Comparison of ENCODE assay signal across 8 mouse cellular contexts in genomic region chr2:153560664-153561541, GRCm38 (mm10). TPM values are rescaled to one million over a fixed set of nuclear protein-coding genes. Genes with fewer than 3 reads are reported as not detected.
A peak's percentile ranks its signal among the peaks of the same experiment; 100 is the strongest.
DNase-seq lines count a peak whose midpoint lies in the region; ATAC-seq lines count a peak whose summit lies in the region.

No protein-coding gene starts in this region.

- H3K9me3 ChIP-seq in embryonic facial prominence, embryonic 14.5 days (ENCODE audit: control insufficient read depth, low read length), result no peaks in the 10 kb centered on the region
- H3K9me3 ChIP-seq in limb, embryonic 11.5 days (ENCODE audit: control insufficient read depth, low read length), result no peaks in the 10 kb centered on the region
- no peaks in the 10 kb centered on the region for H3K9me3 ChIP-seq in midbrain, embryonic 11.5 days (ENCODE audit: control insufficient read depth, low read length)

- 9% methylated on average over 12 of the region's 21 CpGs for WGBS in embryonic facial prominence, embryonic 14.5 days
- 8% methylated on average over 21 of the region's 21 CpGs for WGBS in limb, embryonic 11.5 days
- WGBS in midbrain, embryonic 11.5 days, result 21% methylated on average over 21 of the region's 21 CpGs

- DNase-seq in spleen, adult 18-20 months, result peak; percentile 51 to 53
- DNase-seq in spleen, adult 12 weeks (ENCODE audit: low spot score), result no peak
- DNase-seq in embryonic facial prominence, embryonic 14.5 days (ENCODE audit: low spot score), result peak; percentile 61
- peak; percentile 32 to 43 for DNase-seq in heart, postnatal 36 days
- peak; percentile 42 for DNase-seq in limb, embryonic 11.5 days (ENCODE audit: low spot score)
- peak; percentile 91 for DNase-seq in midbrain, embryonic 11.5 days (ENCODE audit: low spot score, missing footprints)
- peak; percentile 30 to 36 for DNase-seq in spleen, postnatal 14 days (ENCODE audit: low spot score in 2 of 2)
- DNase-seq in urinary bladder, postnatal 14 days (ENCODE audit: low spot score), result no peak

- no peaks in the 10 kb centered on the region for H3K36me3 ChIP-seq in embryonic facial prominence, embryonic 14.5 days (ENCODE audit: control insufficient read depth, insufficient read depth, low read length)
- no peaks in the 10 kb centered on the region for H3K36me3 ChIP-seq in limb, embryonic 11.5 days (ENCODE audit: control insufficient read depth, insufficient read depth, low read length)
- no peaks in the 10 kb centered on the region for H3K36me3 ChIP-seq in midbrain, embryonic 11.5 days (ENCODE audit: control insufficient read depth, insufficient read depth, low read length)

- ATAC-seq in embryonic facial prominence, embryonic 14.5 days (ENCODE audit: low read depth), result peak; percentile 83
- 0 out of 2 replicates have a peak, but pooled peaks have one; percentile 33 for ATAC-seq in limb, embryonic 11.5 days (ENCODE audit: insufficient number of reproducible peaks, low FRiP score, low TSS enrichment, low read depth)
- peak; percentile 66 for ATAC-seq in midbrain, embryonic 11.5 days (ENCODE audit: low FRiP score)

- peaks cover 13% of the 10 kb centered on the region for H3K4me1 ChIP-seq in embryonic facial prominence, embryonic 14.5 days (ENCODE audit: control insufficient read depth, insufficient read depth, low read length)
- H3K4me1 ChIP-seq in limb, embryonic 11.5 days (ENCODE audit: control insufficient read depth, insufficient read depth, low read length), result peaks cover 15% of the 10 kb centered on the region
- peaks cover 16% of the 10 kb centered on the region for H3K4me1 ChIP-seq in midbrain, embryonic 11.5 days (ENCODE audit: control insufficient read depth, insufficient read depth, low read length)

- H3K9ac ChIP-seq in embryonic facial prominence, embryonic 14.5 days (ENCODE audit: low read depth, low read length), result peak overlapping the region; percentile 23
- H3K9ac ChIP-seq in limb, embryonic 11.5 days (ENCODE audit: low read length), result peak overlapping the region; percentile 35
- peak overlapping the region; percentile 31; the same call in 1 of the 2 replicates for H3K9ac ChIP-seq in midbrain, embryonic 11.5 days (ENCODE audit: low read length)

- peak overlapping the region; percentile 40 for H3K27ac ChIP-seq in embryonic facial prominence, embryonic 14.5 days (replicated peaks; ENCODE audit: low read depth, low read length)
- H3K27ac ChIP-seq in limb, embryonic 11.5 days (replicated peaks; ENCODE audit: low read depth, low read length), result no peak overlapping the region
- H3K27ac ChIP-seq in midbrain, embryonic 11.5 days (ENCODE audit: low read depth, low read length), result 0 out of 2 replicates have a peak overlapping the region, but pooled peaks have one; percentile 26

- intact Hi-C loops in heart, postnatal 36 days (cut with DNase I), result no loop called here

- H3K27me3 ChIP-seq in embryonic facial prominence, embryonic 14.5 days (replicated peaks; ENCODE audit: control insufficient read depth, insufficient read depth, low read length), result 0 out of 2 replicates have a peak, but pooled peaks cover 4% of the 10 kb centered on the region
- peaks cover 2% of the 10 kb centered on the region; the same call in 1 of the 2 replicates for H3K27me3 ChIP-seq in limb, embryonic 11.5 days (ENCODE audit: control insufficient read depth, insufficient read depth, low read length)
- peaks cover 5% of the 10 kb centered on the region; the same call in 1 of the 2 replicates for H3K27me3 ChIP-seq in midbrain, embryonic 11.5 days (ENCODE audit: control insufficient read depth, insufficient read depth, low read length)

- peak overlapping the region; percentile 21 for H3K4me3 ChIP-seq in embryonic facial prominence, embryonic 14.5 days (ENCODE audit: low read depth, low read length)
- peak overlapping the region; percentile 6; the same call in 1 of the 2 replicates for H3K4me3 ChIP-seq in limb, embryonic 11.5 days (ENCODE audit: low read depth, low read length)
- no peak overlapping the region for H3K4me3 ChIP-seq in midbrain, embryonic 11.5 days (ENCODE audit: low read depth, low read length)

- peak overlapping the region; percentile 51 for H3K4me2 ChIP-seq in embryonic facial prominence, embryonic 14.5 days (ENCODE audit: low read depth, low read length)
- peak overlapping the region; percentile 47 for H3K4me2 ChIP-seq in limb, embryonic 11.5 days (ENCODE audit: low read depth, severe bottlenecking)
- H3K4me2 ChIP-seq in midbrain, embryonic 11.5 days, result peak overlapping the region; percentile 32

RNA-seq across cellular contexts. Expression of gene Nol4l, which starts 31.1 kb away (rescaled TPM):
- polyA plus RNA-seq in embryonic facial prominence, embryonic 14.5 days (2014; fragmentation: Nextera tagmentation; extraction: Ambion mirVana), result 11.6 and 12.9 TPM in 2 replicates
- 1 to 10 TPM; 3.9 to 4.0 TPM for total RNA-seq in heart, postnatal 36 days (2021)
- 14.0 and 15.1 TPM in 2 replicates for polyA plus RNA-seq in limb, embryonic 11.5 days (2014; fragmentation: Nextera tagmentation; extraction: Ambion mirVana)
- polyA plus RNA-seq in midbrain, embryonic 11.5 days (2014; fragmentation: Nextera tagmentation; extraction: Ambion mirVana), result 19.5 and 19.9 TPM in 2 replicates

Comparison
In these comparisons a context has a peak if more than half of its experiments do, and no peak if none do; other contexts are left out.
1. DNase-seq: peak in spleen, adult 18-20 months (2 of 2), embryonic facial prominence, embryonic 14.5 days (single experiment), heart, postnatal 36 days (2 of 2), limb, embryonic 11.5 days (single experiment), midbrain, embryonic 11.5 days (single experiment) and spleen, postnatal 14 days (2 of 2); none in spleen, adult 12 weeks (single experiment) and urinary bladder, postnatal 14 days (single experiment).
2. ATAC-seq: peak in every context shown above with its lines; median percentile 83 in embryonic facial prominence, embryonic 14.5 days; 66 in midbrain, embryonic 11.5 days; 33 in limb, embryonic 11.5 days.
3. Peak in every context shown above with its lines, with median percentiles within 50 percentile points of each other: H3K4me2 ChIP-seq and H3K9ac ChIP-seq.